Mouse (Mus musculus) gastrocnemius, postnatal 36 days (tissue): ENCODE results near the gene B3galt4. TPM values are rescaled to one million over a fixed set of nuclear protein-coding genes. Genes with fewer than 3 reads are reported as not detected.
"Not testable (repeated sequence)": the region's sequence is repeated elsewhere in the genome, so short reads cannot be mapped to it uniquely, and the experiment has no call there.

Source experiments
- DNase-seq, 2 experiments: peaks; one replicate each; pipeline ENCODE4 v3.0.0; 2022
- intact Hi-C: fragments of 180-260 bp; cut with DNase I; formaldehyde crosslinking; loops from one replicate; pipeline ENCODE4 v1.15.1; 2025
- total RNA-seq, 2 experiments: library from RNA; stranded (reverse); gene quantifications; 2 replicates each; pipeline ENCODE4 v1.2.3; 2021

The B3galt4 gene
- total RNA-seq, 2 experiments from 2014 or later: 1.5 to 1.6 TPM

- intact Hi-C loops: loop anchor here (1.0 kb wide), 1 partner anchor 1333 kb away; no protein-coding TSS in a partner anchor
- no peak for DNase-seq
Measured at GRCm38 (mm10) chr17:33969394-33969793, 18.1 kb upstream of the B3galt4 start.

- no peak for DNase-seq
- intact Hi-C loops: loop anchor here (1.0 kb wide), 2 partner anchors 13 to 1333 kb away; no protein-coding TSS in a partner anchor
Measured at GRCm38 (mm10) chr17:33968927-33969326, 17.6 kb upstream of the B3galt4 start.

- intact Hi-C loops: loop anchor here (1.0 kb wide), 1 partner anchor 14 kb away; no protein-coding TSS in a partner anchor
- DNase-seq: peak; percentile 68 to 83
Measured at GRCm38 (mm10) chr17:33968489-33968888, 17.2 kb upstream of the B3galt4 start.

- intact Hi-C loops: loop anchor here (1.0 kb wide), 1 partner anchor 1338 kb away; no protein-coding TSS in a partner anchor
- no peak for DNase-seq
Measured at GRCm38 (mm10) chr17:33965846-33966550, 14.7 kb upstream of the B3galt4 start.

GRCm38 (mm10) chr17:33965082-33965845 lies 14.0 kb upstream of the B3galt4 start:
- intact Hi-C loops: loop anchor here (1.0 kb wide), 1 partner anchor 1339 kb away; no protein-coding TSS in a partner anchor
- DNase-seq: no peak

- intact Hi-C loops: no loop called here
- no peak for DNase-seq
Measured at GRCm38 (mm10) chr17:33962876-33963275, 11.6 kb upstream of the B3galt4 start.

- intact Hi-C loops: loop anchor here (2.0 kb wide), 1 partner anchor 61 kb away; no protein-coding TSS in a partner anchor
- no peak for DNase-seq
Measured at GRCm38 (mm10) chr17:33959948-33960347, 8.7 kb upstream of the B3galt4 start.

- peak in 1 of 2 experiments; percentile 15 for DNase-seq
- intact Hi-C loops: loop anchor here (2.0 kb wide), 1 partner anchor 62 kb away; no protein-coding TSS in a partner anchor
Measured at GRCm38 (mm10) chr17:33959135-33959534, 7.8 kb upstream of the B3galt4 start.

GRCm38 (mm10) chr17:33958451-33958850 lies 7.2 kb upstream of the B3galt4 start:
- peak in 1 of 2 experiments; percentile 11 for DNase-seq
- intact Hi-C loops: loop anchor here (2.0 kb wide), 1 partner anchor 62 kb away; no protein-coding TSS in a partner anchor

- no peak for DNase-seq
- intact Hi-C loops: no loop called here
Measured at GRCm38 (mm10) chr17:33957493-33957892, 6.2 kb upstream of the B3galt4 start.

GRCm38 (mm10) chr17:33956336-33956735 lies 5.0 kb upstream of the B3galt4 start:
- intact Hi-C loops: no loop called here

GRCm38 (mm10) chr17:33955555-33956214 lies 4.4 kb upstream of the B3galt4 start, which contains the start of the genes Vps52 and Rps18:
Gene Vps52 (plus strand): TSS chr17:33955812.
Gene Rps18 (minus strand): TSS chr17:33956001.
- DNase-seq: peak; percentile 90 to 93
- intact Hi-C loops: loop anchor here (2.0 kb wide), 1 partner anchor 15 kb away; the partner anchor contains the start of genes Pfdn6 and Wdr46

More at GRCm38 (mm10) chr17:33956336-33956735, 5.0 kb upstream of the B3galt4 start:
- no peak for DNase-seq

GRCm38 (mm10) chr17:33954646-33955554 lies 3.6 kb upstream of the B3galt4 start:
- intact Hi-C loops: loop anchor here (2.0 kb wide), 1 partner anchor 14 kb away; the partner anchor contains the start of genes Pfdn6 and Wdr46
- no peak for DNase-seq

- intact Hi-C loops: loop anchor here (2.0 kb wide), 1 partner anchor 13 kb away; the partner anchor contains the start of genes Pfdn6 and Wdr46
- no peak for DNase-seq
Measured at GRCm38 (mm10) chr17:33953961-33954565, 2.8 kb upstream of the B3galt4 start.

- intact Hi-C loops: no loop called here
- DNase-seq: no peak
Measured at GRCm38 (mm10) chr17:33953310-33953709, 2.0 kb upstream of the B3galt4 start.

GRCm38 (mm10) chr17:33952879-33953278 lies 1.6 kb upstream of the B3galt4 start:
- DNase-seq: no peak
- intact Hi-C loops: no loop called here

GRCm38 (mm10) chr17:33952015-33952414 lies 727 bp upstream of the B3galt4 start:
- DNase-seq, intact Hi-C loops: not testable (repeated sequence)

GRCm38 (mm10) chr17:33950131-33950625 lies 1.1 kb downstream of the B3galt4 start:
- no peak for DNase-seq
- intact Hi-C loops: no loop called here
